Mouse (Mus musculus) embryo, embryonic 9.5 days (tissue): Measurements from ENCODE around the gene Eif2b2.
A peak's percentile ranks its signal among the peaks of the same experiment; 100 is the strongest.

ENCODE experiments used
- DNase-seq: peaks from one replicate; pipeline ENCODE4 v3.0.0-alpha.2; 2017; ENCODE audit errors: extremely low spot score

Eif2b2 gene

DNA sequence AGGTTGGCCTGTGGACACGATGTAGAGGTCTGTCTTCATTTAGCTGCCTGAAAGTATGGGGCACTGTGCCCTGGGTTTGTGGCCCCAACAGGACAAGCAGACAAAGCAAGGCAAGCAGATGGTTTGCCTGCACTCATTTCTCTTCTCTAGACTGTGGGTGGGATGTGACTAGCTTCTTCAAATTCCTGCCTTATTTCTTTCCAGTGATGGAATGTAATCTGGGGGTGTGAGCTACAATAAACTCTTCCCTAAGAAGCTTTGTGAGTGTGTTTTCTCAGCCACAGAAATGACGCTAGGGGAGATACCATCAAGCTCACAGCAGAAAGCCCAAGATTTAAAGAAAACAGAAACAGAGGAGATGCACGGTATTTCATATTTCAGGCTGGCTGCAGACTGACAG is 32.8 kb downstream of the Eif2b2 start:
- DNase-seq, result no peak

DNA sequence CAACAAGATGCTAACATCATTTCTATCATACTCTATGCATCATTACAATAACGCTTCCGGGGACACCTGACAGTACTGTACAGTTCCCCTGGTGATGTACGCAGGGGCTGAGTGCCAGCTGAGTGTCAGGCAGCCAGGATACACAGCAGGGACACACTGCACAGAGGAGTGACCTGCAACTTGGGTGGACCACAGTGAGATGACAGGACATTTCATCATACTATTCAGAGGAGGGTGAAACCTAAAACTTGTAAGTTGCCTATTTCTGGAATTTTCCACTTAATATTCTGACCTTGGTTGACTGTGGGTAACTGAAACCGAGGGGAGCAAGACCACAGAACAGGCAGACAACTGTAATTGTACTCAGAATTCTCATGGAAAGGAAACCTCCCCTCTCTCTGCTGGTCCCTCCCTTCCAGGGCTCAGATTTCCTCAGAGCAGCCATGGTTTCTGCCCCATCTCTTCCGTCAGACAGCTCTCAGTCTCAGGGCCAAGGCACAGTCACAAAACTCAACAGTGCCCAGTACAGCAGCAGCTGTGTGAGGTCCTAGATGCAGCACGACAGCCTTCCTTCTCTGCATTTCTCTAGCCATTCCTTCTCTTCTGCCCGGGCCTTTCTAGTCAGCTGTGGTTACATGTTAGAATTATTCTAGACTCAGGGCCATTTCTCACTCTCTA is 36.9 kb downstream of the Eif2b2 start:
- no peak for DNase-seq

- DNase-seq, result no peak
These were observed 37.8 kb downstream of the Eif2b2 start for GRCm38 (mm10) chr12:85257008-85257639.

- peak; percentile 30 for DNase-seq
These were observed 43.2 kb downstream of the Eif2b2 start for GRCm38 (mm10) chr12:85262489-85262888.

- no peak for DNase-seq
These were observed 43.9 kb downstream of the Eif2b2 start for GRCm38 (mm10) chr12:85263190-85263589.

- no peak for DNase-seq
These were observed 45.2 kb downstream of the Eif2b2 start for GRCm38 (mm10) chr12:85264531-85264930.

DNA sequence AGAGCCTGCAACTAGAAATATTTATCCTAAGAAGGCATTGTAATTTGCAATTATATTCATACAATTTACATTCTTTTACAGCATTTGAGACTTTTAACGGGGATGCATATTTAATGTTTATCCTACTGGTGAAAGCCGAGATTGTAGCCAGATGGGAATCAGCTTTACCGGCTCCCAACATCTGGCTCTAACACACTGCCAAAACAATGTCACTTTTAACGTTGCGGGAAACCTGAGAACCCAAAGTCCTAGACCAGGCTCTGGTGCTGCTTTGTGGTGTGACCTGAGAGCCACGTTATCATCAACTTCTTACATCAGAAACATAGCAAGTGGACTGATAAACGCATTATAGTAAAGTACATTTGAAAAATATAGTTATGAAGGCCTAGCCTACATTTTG is 45.7 kb downstream of the Eif2b2 start:
- DNase-seq, result no peak

DNA sequence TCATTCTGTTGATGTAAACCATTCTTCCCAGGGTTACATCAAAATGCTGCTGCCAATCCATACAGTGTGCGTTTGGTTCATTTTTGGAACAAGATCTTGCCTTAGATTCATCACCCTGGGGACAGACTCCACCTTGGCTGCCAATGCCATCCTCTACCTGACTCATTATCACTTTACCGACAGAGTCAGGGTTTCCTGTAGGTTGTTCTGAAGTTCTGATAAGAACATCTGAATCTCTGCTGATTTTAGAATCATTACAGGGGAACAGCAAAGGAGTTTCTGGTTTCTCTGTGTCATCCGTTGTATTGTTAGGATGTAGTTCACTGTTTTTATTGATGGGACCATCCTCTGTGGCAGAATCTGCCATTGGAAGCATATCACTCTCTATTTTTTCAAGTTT is 47.0 kb downstream of the Eif2b2 start:
- no peak for DNase-seq

DNA sequence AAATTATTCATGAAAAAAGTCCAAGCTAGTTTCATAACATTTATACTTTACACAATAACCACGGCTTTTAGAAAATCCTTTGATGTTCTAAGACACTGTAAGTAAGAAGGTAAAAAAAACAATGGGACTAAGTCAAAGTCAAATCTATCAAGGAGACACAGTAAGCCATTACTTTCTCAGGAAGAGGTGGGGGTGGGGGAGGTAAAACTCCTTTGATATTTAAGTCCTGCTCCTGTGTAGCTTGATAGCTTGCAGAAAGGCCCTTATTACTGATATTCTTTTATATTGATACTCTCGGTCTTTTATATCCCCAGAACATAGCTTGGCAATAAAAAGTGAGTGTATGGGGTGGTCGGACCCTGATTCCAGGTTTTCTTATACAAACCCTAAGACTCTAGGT is 50.5 kb downstream of the Eif2b2 start:
- DNase-seq, result no peak

- peak; percentile 85 for DNase-seq
These were observed 51.0 kb downstream of the Eif2b2 start, which contains the start of gene Mlh3 for GRCm38 (mm10) chr12:85270319-85270718. Gene Mlh3, minus strand, starts transcription at chr12:85270599.

DNA sequence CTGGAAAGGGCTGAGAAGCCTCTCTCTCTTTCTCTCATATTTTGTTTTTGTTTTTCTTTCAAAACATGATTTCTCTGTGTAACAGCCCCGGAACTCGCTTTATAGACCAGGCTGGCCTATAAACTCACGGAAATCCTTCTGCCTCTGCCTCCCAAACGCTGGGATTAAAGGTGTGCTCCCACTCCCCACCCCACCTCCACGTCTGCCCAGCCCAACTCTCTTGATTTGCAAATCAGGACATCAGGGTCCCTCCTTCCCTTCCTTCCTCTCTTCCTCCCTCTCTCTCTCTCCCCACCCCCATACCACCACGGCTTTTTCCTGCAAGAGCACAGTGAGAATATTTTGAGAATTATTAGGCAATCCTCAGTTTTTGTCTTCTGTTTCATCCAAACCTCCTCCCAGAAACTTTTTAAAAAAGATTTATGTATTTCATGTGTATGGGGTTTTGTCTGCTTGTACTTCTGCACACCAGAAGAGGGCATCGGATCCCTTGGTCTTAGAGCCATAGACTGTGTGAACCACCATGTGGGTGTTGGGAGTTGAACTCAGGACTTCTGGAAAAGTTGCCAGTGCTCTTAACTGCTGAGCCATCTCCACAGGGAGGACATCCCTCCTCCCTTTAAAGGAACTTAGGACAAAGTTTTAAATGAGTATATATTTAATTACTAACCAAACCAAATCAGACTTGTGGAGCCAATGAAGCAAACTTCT is 52.0 kb downstream of the Eif2b2 start:
- DNase-seq, result no peak

DNA sequence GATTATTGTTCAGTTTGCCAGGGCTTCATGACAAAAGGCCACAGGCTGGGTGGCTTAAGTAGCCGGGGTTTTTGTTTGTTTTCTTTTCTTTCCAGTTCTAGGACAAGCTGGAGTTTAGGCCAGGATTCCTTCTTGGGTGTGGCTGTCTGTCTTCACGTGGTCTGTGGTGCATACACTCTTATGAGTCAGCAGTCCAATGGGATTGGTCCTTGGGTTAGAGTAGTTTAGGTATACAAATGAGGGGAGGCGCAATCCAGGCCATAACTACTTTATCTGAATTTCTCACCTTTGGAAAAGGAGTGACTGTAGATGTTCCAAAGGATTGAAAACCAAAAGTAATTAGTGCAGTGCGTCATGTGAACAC is 52.5 kb downstream of the Eif2b2 start:
- DNase-seq, result no peak

DNA sequence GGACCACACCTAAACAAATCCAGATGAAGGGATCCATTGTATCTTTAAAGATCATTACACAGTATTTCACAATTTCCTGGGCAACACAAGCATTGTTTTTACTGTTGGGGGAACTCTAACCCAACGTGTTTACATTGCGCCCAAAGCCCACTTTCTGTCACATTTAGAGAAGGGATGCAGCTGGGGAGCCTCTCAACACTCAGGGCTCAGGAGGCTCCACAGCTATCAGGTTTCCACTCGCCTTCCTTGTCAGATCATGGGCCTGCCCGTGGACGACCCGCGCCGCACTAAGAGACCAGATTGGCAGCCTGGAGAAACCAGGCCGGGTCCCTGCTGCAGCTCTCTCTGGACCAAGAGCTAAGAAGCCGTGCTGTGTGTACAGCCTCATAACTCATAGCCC is 54.2 kb downstream of the Eif2b2 start:
- peak; percentile 36 for DNase-seq
